Comparison of ENCODE assay signal across 8 mouse cellular contexts in the genomic region with DNA sequence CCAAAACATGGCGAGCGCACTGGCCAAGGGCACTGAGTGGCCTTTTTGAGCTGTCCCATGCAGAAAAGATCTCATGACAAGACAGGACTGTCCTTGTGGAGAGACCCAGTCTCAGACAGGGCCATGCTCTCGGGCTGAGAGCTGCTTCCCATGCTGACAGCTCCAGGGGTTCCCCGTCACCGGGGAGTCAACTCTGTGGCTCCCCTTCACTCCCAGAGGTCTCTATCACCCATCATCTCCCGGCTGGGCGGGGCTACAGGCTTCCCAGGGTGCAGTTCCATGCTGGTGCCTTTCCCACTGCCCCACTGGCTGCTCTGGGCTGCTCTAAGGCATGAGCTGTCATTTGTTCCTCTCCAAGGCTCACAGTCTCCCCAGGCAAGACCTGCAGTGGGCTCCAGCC. TPM values are rescaled to one million over a fixed set of nuclear protein-coding genes. Genes with fewer than 3 reads are reported as not detected.
DNase-seq lines count a peak whose midpoint lies in the region; ATAC-seq lines count a peak whose summit lies in the region.
"Had no signal": no experiment of that assay in that cellular context is flagged by ENCODE, and none has a peak within 500 bp of the region (broad histone marks: within the 10 kb centered on the region; RNA-seq: fewer than 3 reads in every experiment).

No protein-coding gene starts in this region.

- ATAC-seq in hindbrain, embryonic 12.5 days (ENCODE audit: low FRiP score), result 0 out of 2 replicates have a peak, but pooled peaks have one; percentile 3
- ATAC-seq in hindbrain, embryonic 13.5 days (ENCODE audit: low FRiP score), result no peak
- ATAC-seq in forebrain, embryonic 15.5 days (replicated peaks), result no peak

- H3K27me3 ChIP-seq in hindbrain, embryonic 12.5 days, result no peaks in the 10 kb centered on the region
- no peaks in the 10 kb centered on the region for H3K27me3 ChIP-seq in hindbrain, embryonic 13.5 days
- H3K27me3 ChIP-seq in forebrain, embryonic 15.5 days, result no peaks in the 10 kb centered on the region

- 84% methylated on average over 7 of the region's 7 CpGs for WGBS in hindbrain, embryonic 12.5 days
- WGBS in hindbrain, embryonic 13.5 days, result 85% methylated on average over 7 of the region's 7 CpGs
- WGBS in forebrain, embryonic 15.5 days, result 76% methylated on average over 7 of the region's 7 CpGs

- no peak overlapping the region for H3K4me3 ChIP-seq in hindbrain, embryonic 12.5 days
- no peak overlapping the region for H3K4me3 ChIP-seq in hindbrain, embryonic 13.5 days
- no peak overlapping the region for H3K4me3 ChIP-seq in forebrain, embryonic 15.5 days

- no peak overlapping the region for H3K9ac ChIP-seq in hindbrain, embryonic 12.5 days
- no peak overlapping the region for H3K9ac ChIP-seq in hindbrain, embryonic 13.5 days
- no peak overlapping the region for H3K9ac ChIP-seq in forebrain, embryonic 15.5 days (replicated peaks)

- DNase-seq in right cerebral cortex, postnatal 10 days (ENCODE audit: low spot score in 2 of 2), result peak; percentile 19 to 24
- DNase-seq in right cerebral cortex, postnatal 4 days, result no peak
- peak; percentile 3 for DNase-seq in right cerebral cortex, postnatal 14 days
- DNase-seq in retina, postnatal 1 day, result no peak

- 0 out of 2 replicates have a peak overlapping the region, but pooled peaks have one; percentile 25 for H3K4me2 ChIP-seq in hindbrain, embryonic 12.5 days (replicated peaks)
- no peak overlapping the region for H3K4me2 ChIP-seq in hindbrain, embryonic 13.5 days
- H3K4me2 ChIP-seq in forebrain, embryonic 15.5 days (replicated peaks), result peak overlapping the region; percentile 17; the same call in 1 of the 2 replicates

- H3K36me3 ChIP-seq in hindbrain, embryonic 12.5 days, result no peaks in the 10 kb centered on the region
- H3K36me3 ChIP-seq in hindbrain, embryonic 13.5 days, result no peaks in the 10 kb centered on the region
- H3K36me3 ChIP-seq in forebrain, embryonic 15.5 days, result no peaks in the 10 kb centered on the region

- H3K4me1 ChIP-seq in hindbrain, embryonic 12.5 days, result peaks cover 26% of the 10 kb centered on the region
- H3K4me1 ChIP-seq in hindbrain, embryonic 13.5 days (replicated peaks), result peaks cover 21% of the 10 kb centered on the region
- H3K4me1 ChIP-seq in forebrain, embryonic 15.5 days, result peaks cover 5% of the 10 kb centered on the region

- no peaks in the 10 kb centered on the region for H3K9me3 ChIP-seq in hindbrain, embryonic 12.5 days (replicated peaks)
- no peaks in the 10 kb centered on the region for H3K9me3 ChIP-seq in hindbrain, embryonic 13.5 days
- no peaks in the 10 kb centered on the region for H3K9me3 ChIP-seq in forebrain, embryonic 15.5 days

- H3K27ac ChIP-seq in hindbrain, embryonic 12.5 days, result no peak overlapping the region
- no peak overlapping the region for H3K27ac ChIP-seq in hindbrain, embryonic 13.5 days
- H3K27ac ChIP-seq in forebrain, embryonic 15.5 days (replicated peaks), result no peak overlapping the region
- H3K27ac ChIP-seq: macrophage had no signal

RNA-seq across cellular contexts. Expression of a gene that starts 53.8 kb away (rescaled TPM):
- 9.1 and 13.0 TPM in 2 replicates for polyA plus RNA-seq in hindbrain, embryonic 12.5 days (2016; fragmentation: Nextera tagmentation; extraction: Ambion mirVana)
- polyA plus RNA-seq in hindbrain, embryonic 13.5 days (2015; fragmentation: Nextera tagmentation; extraction: Ambion mirVana), result 5.8 and 6.5 TPM in 2 replicates
- polyA plus RNA-seq in forebrain, embryonic 15.5 days (2015; fragmentation: Nextera tagmentation; extraction: Ambion mirVana), result 2.7 and 3.6 TPM in 2 replicates
- polyA plus RNA-seq: macrophage had no signal

RNA-seq across cellular contexts. Expression of a gene that starts 54.8 kb away (rescaled TPM):
- polyA plus RNA-seq in hindbrain, embryonic 12.5 days (2016; fragmentation: Nextera tagmentation; extraction: Ambion mirVana), result 19.3 and 20.2 TPM in 2 replicates
- 12.3 and 12.5 TPM in 2 replicates for polyA plus RNA-seq in hindbrain, embryonic 13.5 days (2015; fragmentation: Nextera tagmentation; extraction: Ambion mirVana)
- 15.2 and 18.8 TPM in 2 replicates for polyA plus RNA-seq in forebrain, embryonic 15.5 days (2015; fragmentation: Nextera tagmentation; extraction: Ambion mirVana)

Comparison
In these comparisons a context has a peak if more than half of its experiments do, and no peak if none do; other contexts are left out.
1. DNase-seq: peak in right cerebral cortex, postnatal 10 days (2 of 2) and right cerebral cortex, postnatal 14 days (single experiment); none in right cerebral cortex, postnatal 4 days (single experiment) and retina, postnatal 1 day (single experiment).